Mouse (Mus musculus) cerebellum, adult (tissue): ENCODE data around the gene Ezh1.

Experiments used
- ATAC-seq: cut with Nextera tagmentation; 2 replicates; pipeline ENCODE4 v1.9.2; 2017; ENCODE audit warnings: mild to moderate bottlenecking, moderate library complexity, mixed read lengths; ENCODE audit not compliant: insufficient number of reproducible peaks, low FRiP score, low TSS enrichment

Gene Ezh1

DNA sequence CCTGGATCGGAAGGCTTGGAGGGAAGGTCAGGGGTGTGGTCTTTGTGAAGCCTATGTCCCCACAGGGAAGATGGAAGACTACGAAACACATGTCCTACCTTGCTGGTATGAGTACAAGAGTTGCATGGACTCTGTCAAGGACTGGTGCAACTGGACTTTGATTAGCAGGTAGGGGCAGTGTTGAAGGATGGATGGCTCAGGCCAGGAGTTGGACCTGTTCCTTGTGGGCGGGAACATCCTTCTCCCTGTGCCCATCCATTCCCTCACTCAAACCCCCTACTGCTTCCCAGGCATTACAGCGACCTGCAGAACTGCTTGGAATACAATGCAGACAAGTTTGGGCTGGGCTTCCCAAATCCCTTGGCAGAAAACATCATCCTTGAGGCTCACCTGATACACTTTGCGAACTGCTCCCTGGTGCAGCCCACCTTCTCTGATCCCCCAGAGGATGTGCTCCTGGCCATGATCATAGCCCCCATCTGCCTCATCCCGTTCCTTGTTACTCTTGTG lies 21.3 kb upstream of the Ezh1 start:
- no peak for ATAC-seq

DNA sequence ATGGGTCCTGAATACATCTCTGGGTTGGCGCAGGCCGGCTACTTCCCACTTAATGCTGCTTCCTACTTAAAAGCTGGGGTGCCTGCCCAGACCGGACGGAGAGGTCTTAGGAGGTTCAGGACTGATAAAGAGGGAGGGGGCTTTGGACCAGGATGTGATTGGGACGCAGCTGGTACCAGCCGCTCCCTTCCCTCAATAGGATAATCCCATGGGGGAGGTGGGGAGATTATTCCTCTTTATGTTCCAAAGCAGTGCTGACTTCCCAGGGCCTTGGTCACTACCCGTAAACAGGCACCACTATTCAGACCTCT lies 20.4 kb upstream of the Ezh1 start:
- ATAC-seq = no peak

DNA sequence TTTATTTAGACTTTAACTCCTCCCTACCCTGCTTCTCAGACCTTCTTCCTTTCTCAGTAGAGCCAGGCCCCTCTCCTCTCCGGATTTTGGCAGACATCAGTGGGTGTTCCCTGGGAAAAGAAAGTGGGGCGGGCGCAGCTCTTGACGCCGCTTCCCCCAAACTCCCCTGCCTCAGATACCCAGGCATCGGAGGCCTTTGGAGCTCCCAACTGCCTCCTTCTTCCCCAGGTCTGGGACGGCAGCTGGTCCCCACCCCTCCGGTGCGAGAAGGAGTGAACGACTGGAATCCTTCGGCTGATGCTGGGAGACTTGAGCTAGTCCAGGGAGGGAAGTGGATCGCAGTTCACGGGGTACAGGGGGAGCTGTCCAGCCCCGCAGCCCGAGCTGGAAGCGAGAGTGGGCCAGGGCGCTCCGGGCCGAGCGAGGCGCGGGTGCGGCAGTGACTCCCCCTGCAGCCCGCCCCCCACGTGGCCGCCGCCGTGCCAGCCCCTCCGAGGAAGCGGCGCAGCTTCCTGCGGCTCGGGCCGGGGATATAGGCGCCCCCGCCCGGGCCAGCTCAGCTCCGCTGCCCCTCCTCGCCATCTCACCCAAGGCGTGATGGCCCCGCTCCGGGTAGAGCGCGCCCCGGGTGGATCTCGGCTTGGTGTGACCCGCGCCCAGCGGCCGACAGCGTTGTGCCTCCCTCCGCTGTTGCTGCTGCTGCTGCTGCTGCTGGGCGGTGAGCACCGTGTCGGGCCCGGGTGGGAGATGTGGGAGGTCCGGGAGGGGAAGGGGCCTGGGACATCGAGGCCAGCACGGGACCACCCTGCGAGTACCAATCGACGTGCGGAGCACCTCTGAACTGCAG lies 19.8 kb upstream of the Ezh1 start, which contains the start of gene Ramp2:
Ramp2 (plus strand) TSS at position 174 of the 847 bp plus-strand sequence.
- no peak for ATAC-seq

DNA sequence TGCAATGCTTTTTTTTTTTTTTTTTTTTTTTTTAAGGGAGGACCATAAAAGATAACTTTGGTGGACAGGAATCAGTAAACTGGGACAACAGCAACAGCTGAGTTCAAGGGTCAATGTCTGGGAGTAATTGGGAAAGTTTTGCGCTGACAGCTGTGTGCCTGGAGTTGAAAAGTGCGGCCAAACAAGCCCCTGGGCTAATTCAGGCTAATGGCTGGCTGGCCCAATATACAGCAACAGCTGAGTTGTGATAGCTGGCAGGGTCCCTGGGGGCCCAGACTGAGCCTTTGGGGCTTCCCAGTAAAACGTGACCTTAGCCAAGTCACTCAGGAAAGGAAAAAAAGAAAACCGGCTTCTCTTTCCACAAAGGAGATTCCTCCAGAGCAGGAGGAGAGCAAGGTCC lies 18.8 kb upstream of the Ezh1 start:
- no peak for ATAC-seq

DNA sequence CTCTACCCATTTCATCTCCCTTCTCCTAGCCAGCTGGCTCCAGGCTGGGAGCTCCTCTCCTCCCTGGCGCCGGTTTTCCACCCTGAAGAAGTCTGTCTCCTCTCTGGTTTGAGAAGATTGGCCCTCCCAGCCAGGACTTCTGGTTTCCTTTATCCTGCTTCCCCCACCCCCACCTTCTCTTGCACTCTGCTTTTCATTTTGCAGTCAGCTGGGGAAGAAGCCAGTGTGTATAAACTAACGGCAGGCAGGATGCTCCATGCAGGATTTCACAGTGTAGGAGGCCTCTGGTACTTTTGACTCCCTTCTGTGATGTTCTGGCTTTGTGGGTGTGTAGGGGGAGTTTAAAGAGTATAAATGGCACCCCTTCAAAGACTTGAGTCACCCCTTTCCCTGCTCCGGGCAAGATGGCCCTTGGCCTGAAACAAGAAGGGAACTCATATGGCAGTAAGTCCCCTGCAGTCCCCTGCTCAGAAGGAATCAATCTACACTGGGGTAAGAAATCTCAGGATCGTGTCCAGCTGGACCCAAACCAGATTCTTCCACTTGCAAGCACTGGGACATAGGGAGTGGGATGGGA lies 11.9 kb upstream of the Ezh1 start:
- ATAC-seq = no peak

DNA sequence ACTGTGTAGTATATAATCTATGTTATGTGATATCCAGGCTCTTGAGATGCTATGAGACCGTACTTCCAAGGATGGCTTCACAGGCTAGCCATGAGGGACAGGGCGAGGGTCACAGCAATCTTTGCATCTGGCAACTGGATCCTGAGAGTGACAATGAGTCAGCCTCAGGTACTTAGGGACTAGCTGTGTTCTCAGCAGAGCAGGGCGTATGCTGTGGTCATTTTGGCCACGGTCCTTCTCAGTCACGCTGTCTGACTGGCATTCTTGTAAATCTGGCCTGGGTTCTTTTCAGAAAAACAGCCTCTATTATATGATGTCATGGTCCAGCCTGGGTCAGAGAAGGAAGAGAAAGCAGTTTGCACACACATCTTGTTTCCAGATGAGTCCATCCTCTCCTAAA lies 10.5 kb upstream of the Ezh1 start:
- no peak for ATAC-seq

DNA sequence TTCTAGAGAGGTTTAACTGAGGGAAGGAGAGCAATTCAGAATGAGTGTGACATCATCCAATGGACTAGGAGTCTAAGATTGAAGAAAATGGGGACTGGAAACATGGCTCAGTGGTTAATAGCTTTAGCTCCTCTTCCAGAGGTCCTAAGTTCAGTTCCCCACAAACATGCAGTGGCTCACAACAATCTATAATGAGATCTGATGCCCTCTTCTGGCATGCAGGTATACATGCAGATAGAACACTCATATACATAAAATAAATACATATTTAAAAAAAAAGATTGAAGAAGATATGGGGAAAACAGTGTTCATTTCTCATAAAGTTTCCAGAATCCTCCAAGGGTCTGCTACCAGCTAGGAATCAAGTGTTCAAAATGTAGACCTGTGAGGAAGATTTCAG lies 9.2 kb upstream of the Ezh1 start:
- no peak for ATAC-seq

DNA sequence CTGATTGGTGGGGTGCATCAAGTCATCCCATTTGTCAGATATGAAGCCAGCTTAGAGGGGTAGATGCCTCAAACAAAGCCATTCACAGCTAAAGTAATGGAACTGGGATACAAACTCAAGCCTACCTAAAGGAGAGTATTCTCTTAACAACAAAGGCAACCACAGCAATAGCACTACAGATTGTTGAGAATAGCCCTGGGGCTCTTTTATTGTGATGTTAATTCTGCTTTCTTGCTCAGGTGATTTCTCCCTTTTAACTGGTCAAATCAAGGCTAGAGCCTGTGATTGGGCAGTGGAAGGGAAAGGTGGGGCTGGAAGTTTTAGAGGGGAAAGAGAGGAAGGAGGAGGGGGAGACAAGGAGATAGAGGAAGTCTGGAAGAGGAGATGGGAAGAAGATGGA lies 7.9 kb upstream of the Ezh1 start:
- ATAC-seq = no peak

DNA sequence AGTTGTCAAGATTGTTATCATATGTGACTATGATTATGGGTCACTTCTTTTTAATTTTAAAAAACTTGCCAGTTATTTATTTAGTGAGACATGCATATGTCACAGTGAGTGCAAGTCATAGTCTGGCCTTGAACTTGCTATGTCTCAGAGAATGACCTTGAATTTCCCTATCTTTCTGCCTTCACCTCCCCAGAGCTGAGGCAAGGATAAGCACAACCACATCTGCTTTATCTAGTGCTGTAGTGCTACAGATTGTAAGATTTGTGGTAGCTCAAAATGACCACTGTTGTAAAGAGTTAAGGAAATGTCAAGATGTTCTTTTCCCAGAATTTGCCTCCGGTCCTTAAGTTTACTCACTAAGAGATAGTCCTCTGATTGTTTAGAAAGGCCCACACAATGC lies 7.0 kb upstream of the Ezh1 start:
- no peak for ATAC-seq

DNA sequence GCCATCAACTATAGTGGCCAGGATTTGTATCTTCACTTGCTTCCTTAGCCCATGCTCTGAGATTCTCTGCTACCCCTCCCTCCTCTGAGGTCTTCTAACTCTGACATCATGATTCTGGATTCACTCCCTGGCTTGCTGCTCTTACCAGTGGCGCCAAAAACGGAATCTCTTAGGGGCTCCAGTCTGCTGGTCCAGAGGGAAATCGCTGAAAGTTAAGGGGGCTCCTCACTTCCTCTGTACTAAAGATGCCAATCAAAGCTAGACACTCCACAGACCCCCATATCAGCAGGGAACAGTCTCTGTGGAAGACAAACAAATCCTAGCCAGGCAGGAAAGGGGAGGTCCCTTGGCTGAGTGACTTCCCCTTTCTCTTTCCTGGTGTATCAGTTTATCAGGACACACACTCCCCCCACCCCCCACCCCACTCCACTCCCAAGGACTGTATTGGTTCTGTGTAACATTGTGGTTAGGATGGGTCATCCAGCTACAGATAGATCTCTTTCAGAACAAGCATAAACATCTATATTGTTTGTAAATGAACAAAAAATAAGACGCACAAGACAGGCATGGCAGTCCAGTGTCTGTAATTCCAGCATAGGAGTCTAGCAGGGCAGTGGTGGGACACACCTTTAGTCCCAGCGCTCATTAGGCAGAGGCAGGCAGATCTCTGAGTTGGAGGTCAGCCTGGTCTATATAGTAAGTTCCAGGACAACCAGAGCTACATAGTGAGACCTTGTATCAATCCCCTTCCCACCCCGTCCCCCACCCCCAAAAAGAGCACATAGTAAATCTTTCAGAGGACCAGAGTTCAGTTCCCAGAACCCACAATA lies 6.0 kb upstream of the Ezh1 start:
- ATAC-seq = no peak

DNA sequence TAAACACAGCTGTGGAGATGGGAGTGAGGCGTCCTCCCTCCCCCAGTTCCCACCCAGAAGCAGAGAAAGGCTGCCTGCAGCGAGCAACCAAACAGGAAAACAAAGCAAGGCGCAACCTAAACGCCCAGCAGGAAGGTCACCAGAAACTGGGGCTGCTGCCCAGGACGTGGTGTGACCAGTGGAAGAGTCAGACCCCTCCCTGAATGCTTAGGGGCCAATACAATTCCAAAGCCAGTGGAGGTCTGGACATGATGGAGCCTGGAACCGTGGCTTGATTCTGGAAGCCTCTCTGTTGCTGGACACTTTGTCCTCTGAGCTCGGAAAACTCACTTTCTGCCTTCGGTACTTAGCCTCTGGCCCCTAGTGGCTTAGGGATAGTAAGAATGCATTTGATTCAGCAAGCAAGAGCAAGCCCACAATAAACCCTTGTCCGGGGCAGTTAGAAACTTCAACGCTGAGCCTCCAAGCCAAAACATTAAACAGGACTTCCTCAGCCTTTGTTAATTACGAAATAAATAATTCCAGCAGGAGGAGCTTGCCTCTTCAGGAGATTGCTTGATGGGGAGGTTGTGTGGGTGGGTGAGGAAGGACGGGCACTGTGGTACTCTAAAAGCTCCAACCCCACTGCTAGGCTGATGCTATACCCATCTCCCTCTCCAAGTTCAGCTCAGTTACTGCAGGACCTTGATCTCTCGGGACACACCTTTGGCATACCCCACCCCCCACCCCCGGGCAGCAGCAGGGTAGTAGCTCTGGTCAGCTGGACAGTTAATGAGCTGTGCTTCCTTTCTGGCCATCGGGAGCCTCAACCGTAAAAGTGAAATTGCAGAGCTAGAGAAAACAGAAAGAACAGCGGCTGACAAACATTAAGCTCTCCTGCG lies 5.0 kb upstream of the Ezh1 start:
- ATAC-seq = no peak

DNA sequence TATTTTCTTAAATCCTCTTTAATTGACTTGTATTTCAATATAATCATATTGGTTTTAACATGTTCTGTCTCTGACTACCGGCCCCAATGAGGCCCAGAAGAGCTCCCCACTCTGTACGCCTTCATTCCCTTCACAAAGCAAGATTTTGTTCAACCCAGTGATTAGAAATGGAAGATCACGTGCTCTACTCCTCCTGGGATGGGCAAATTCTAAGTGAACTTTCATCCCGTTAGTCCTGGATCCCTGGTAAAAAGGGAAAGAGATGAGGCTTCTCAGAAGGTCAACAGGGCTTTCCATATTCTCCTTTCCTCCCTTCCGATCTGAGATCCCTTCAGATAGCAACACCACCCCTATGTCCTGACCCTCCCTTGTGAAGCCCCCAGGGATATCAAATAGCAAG lies 4.3 kb upstream of the Ezh1 start:
- no peak for ATAC-seq

DNA sequence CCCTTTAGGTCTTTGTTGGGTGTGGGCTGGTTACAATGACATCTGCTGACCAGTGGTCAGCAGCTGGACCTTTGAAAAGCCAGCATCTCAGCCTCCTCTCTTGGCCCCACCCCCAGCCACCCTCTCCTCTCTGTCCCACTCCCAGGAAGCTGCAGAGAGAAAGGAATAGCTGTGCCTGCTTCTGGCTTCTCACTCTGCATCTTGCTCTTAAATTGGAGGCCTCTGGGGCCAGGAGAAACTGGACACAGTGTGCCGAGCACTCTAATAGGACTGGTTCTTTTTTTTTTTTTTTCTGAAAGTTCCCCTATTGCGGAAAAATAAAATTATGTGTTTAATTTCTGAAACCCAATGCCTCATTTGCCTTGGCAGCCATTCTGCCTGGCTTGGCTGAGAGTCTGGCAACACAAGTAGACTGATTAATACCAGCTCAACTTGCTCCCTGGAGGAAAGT lies 3.8 kb upstream of the Ezh1 start:
- ATAC-seq = no peak

DNA sequence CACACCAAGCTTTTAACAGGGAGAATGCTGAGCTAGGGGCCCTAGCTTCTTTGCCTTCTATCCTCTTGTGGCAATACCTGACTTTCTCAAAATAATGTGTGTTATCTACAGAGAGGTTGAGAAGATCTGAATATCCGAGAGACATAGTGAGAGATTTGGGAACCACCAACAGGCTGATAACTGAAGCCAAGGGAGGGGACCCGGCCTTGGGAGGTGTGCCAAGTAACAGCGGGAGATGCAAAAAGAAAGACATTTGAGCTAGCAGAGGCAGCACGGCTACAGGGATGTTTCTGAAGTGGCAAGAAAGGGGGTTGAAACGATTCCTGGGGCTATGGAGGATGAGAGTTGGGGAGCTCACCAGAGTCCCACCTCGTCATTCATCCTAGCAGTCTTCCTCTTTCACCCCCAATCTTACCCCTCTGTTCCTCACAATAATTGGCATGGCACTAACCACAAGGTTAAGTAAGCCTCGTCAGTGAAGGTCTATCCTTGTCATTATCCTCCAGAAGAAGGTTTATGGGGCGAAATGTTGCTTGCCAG lies 3.2 kb upstream of the Ezh1 start:
- ATAC-seq = no peak

DNA sequence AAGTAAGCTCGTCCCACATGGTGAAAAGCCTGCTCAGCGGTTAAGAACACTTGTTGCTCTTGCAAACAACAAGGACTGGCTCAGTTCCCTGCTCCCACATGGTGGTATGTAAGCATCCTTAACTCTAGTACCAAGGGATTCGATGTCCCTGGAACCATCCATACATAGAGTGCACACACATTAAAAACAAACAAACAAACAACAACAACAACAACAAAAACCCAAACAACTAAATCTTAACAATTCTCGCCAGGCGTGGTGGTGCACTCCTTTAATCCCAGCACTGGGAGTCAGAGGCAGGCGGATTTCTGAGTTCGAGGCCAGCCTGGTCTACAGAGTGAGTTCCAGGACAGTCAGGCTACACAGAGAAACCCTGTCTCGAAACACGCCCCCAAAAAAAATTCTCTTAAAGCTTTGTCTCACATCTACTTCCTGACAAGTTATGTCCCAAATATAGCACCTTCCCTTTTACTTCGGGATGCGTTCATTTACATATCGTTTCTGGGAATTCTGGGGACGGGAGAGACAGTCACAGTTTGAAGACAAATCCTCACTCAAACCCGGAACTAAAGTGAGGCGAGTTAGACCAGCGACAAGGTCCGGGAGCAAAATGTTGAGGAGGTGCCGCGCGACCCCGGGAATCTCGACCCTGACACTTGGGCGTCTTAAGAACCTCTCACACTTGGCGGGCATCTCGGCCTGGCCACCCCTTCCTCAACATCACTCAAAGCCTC lies 765 bp downstream of the Ezh1 start:
- ATAC-seq = no peak

DNA sequence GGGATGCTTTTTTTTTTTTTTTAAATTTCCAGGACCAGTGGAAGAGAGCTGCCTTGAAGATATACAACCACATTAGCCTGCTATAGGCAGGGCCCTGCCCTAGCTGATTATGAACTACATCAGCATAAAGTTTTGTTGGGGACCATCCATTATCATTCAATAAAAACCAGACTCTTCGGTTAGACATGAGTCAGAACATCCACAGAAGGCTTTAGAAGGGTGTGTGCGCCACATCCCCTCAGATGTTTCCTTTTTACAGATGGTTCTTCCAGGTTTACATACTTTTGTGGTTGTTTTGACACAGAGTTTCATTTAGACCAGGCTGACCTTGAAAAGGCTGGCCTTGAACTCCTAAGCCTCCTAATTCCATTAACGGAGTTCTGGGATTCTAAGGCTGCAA lies 1.9 kb downstream of the Ezh1 start:
- no peak for ATAC-seq

DNA sequence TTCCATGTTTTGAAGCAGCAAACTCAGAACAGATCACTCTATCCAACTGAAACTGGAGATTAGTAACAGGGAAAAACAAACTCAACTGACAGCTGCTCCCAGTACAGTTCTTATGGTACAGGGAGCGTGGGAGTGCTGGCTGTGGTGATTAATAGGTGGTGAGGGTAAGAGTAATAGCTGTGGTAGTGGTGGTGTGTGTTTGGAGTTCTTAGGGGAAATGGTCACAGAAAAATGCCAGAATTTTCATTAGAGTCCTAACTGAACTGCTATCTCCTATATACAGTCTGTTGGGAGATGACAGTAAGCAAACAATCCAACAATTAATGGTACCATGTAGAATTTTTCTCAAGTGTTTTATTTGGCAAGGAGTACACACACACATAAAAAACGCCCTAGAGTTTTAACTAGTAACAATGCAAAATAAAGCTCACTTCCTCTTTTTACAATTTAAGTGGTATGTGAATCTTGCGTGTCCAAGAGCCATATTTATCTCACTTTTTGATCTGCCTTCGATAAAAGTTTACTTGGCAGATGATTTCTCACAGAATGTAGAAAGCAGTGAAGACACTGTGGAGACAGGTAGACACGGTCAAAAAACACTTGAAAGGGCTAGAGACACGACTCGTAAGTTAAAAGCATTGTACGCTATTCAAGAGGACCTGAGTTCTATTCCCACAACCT lies 4.8 kb downstream of the Ezh1 start:
- ATAC-seq = no peak

DNA sequence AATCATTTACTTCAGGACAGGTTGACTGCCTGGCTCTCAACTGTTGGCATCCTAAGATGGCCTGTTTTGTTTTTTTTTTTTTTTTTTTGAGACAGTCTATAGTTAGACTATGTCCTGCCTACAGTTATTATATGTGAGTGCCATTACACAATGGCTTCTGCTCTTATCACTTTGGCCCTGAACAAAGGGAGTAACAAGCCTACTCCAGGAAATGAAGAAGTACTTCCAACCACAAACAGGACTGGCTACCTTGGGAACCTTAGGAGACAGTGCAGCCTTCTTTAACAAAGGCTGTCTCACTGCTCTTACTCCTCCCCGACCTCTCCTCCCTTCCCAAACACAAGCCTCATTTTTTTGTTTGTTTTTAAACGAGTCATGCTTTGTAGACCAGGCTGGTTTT lies 5.4 kb downstream of the Ezh1 start:
- ATAC-seq = no peak
